Mouse (Mus musculus) hindbrain, embryonic 12.5 days (tissue): ENCODE measurements around the gene Tle2. TPM values are rescaled to one million over a fixed set of nuclear protein-coding genes. Genes with fewer than 3 reads are reported as not detected.
A peak's percentile ranks its signal among the peaks of the same experiment; 100 is the strongest.

Source experiments
- ATAC-seq: fragments of 200-750 bp; cut with Nextera tagmentation; 2 replicates; pipeline ENCODE4 v1.8.0; 2017; ENCODE audit warnings: moderate TSS enrichment; ENCODE audit not compliant: low FRiP score
- H3K27ac ChIP-seq: fragments of 300-500 bp; sonication (generic); 2 replicates; pipeline ENCODE4 v1.5.1; 2016; ENCODE audit warnings: mild to moderate bottlenecking
- H3K27me3 ChIP-seq: fragments of 300-500 bp; sonication (generic); 2 replicates; pipeline ENCODE4 v1.6.1; 2016; ENCODE audit warnings: mild to moderate bottlenecking
- H3K36me3 ChIP-seq: fragments of 300-500 bp; sonication (generic); 2 replicates; pipeline ENCODE4 v1.6.1; 2016; ENCODE audit warnings: mild to moderate bottlenecking
- H3K4me1 ChIP-seq: fragments of 300-500 bp; sonication (generic); 2 replicates; pipeline ENCODE4 v1.6.1; 2016
- H3K4me2 ChIP-seq: fragments of 300-500 bp; sonication (generic); replicated peaks from 2 replicates; pipeline ENCODE4 v1.6.1; 2016; ENCODE audit warnings: mild to moderate bottlenecking
- H3K4me3 ChIP-seq: fragments of 300-500 bp; sonication (generic); 2 replicates; pipeline ENCODE4 v1.5.1; 2016; ENCODE audit warnings: mild to moderate bottlenecking
- H3K9ac ChIP-seq: fragments of 300-500 bp; sonication (generic); 2 replicates; pipeline ENCODE4 v1.6.1; 2016; ENCODE audit warnings: mild to moderate bottlenecking, moderate library complexity
- H3K9me3 ChIP-seq: fragments of 300-500 bp; sonication (generic); replicated peaks from 2 replicates; pipeline ENCODE4 v1.6.1; 2016; ENCODE audit warnings: mild to moderate bottlenecking
- WGBS: fragments of 180-500 bp; shearing (Covaris S2); methylation state at CpG from one replicate; pipeline ENCODE4 v1.1.7; 2016; 5-methylcytosine and 5-hydroxymethylcytosine counted together
- polyA plus RNA-seq: library from polyadenylated mRNA; unstranded; fragments of >200 nt; fragmentation: Nextera tagmentation; extraction: Ambion mirVana; gene quantifications from 2 replicates; pipeline ENCODE4 v1.2.1, GENCODE M21; 2016

Gene Tle2
- polyA plus RNA-seq, 1 experiment from 2014 or later = 30.6 TPM

DNA sequence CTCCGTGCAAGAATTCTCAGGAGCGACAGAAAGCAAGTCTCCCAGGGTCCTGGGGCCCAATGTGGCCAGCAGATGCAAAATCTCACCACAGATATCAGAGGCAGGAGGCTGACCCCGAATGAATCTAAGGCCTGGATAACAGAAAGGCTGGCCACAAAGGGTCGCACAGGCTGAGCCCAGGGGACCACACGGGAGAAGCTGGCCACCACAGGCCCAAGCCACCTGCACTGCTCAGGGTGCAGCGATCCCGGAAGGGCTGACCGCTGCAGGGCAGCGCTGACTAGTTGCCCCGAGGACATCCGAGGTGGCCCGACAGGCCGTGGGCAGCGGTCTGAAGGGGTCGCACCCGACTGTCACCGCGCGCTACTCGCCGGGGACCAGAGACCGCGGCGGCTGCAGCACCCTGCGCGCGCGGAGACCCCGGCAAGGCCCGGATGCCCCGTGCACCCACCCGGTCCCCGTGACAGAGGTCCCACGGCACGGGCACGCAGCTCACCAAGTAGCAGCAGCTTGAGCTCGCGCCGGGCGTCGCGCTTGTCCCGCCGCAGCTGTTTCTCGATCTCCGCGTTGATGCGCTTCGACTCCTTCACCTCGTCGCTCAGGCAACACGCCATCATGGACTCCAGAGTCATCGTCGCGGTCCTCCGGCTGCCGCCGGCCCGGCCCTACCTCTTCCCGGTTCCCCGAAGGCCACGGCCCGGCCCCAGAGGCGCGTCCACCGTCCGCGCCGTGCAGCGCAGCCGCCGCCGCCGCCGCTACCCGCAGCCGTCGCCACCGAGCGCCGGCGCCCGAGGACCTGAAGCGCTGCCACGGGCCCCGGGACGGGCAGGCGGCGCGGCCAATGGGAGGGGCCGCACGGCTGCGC lies 29.8 kb upstream of the Tle2 start:
- WGBS = under 1% methylated on average over 81 of the region's 93 CpGs
- no peaks in the 10 kb centered on the region for H3K27me3 ChIP-seq

DNA sequence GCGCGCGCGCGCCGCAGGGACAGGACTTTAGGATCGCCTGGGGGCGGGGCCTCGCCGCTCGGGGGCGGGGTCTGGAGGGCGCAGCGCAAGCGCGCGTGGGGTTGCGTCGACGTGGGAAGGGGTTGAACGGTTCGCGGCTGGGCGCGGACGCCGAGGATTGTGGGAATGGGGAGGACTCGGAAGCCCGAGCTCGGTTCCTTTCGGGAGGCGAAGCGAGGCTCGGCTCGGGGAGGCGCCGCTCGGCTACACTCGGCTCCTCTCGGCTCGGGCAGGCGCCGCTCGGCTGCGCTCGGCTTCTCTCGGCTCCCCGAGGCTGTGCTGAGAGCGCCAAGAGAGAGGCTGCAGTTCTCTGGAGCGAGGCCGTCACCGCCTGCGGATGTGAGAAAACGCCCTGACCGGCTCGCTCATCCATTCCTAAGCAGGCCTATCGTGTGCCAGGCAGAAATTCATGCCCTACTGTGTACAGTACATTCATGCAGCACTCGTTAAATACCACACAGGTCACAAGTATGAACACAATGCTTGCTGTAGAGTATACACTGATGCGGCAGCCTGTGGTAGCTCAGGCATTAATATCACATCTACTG lies 29.1 kb upstream of the Tle2 start, which contains the start of gene Gna11:
Gene Gna11 (minus strand): TSS at position 30 of the 587 bp plus-strand sequence.
- peaks cover 5% of the 10 kb centered on the region; the same call in 1 of the 2 replicates for H3K36me3 ChIP-seq
- peak; percentile 96 for ATAC-seq
- H3K4me2 ChIP-seq = peak within 1 kb of the TSS; percentile 98
- peak within 1 kb of the TSS; percentile 96 for H3K9ac ChIP-seq
- no peaks in the 10 kb centered on the region for H3K27me3 ChIP-seq
- WGBS = 2% methylated on average over 33 of the region's 59 CpGs
- H3K27ac ChIP-seq = peak within 1 kb of the TSS; percentile 90
- peaks cover 38% of the 10 kb centered on the region for H3K4me1 ChIP-seq
- H3K9me3 ChIP-seq = no peaks in the 10 kb centered on the region
- peak within 1 kb of the TSS; percentile 94 for H3K4me3 ChIP-seq

More for the DNA sequence above, 29.8 kb upstream of the Tle2 start:
- Histone ChIP-seq H3K9me3 (no peaks in the 10 kb centered on the region), H3K4me3 (peak overlapping the region; percentile 94), H3K27ac (peak overlapping the region; percentile 90), H3K4me1 (peaks cover 38% of the 10 kb centered on the region), H3K9ac (peak overlapping the region; percentile 96), H3K36me3 (peaks cover 11% of the 10 kb centered on the region; the same call in 1 of the 2 replicates), H3K4me2 (peak overlapping the region; percentile 98)
- peak; percentile 7 for ATAC-seq

DNA sequence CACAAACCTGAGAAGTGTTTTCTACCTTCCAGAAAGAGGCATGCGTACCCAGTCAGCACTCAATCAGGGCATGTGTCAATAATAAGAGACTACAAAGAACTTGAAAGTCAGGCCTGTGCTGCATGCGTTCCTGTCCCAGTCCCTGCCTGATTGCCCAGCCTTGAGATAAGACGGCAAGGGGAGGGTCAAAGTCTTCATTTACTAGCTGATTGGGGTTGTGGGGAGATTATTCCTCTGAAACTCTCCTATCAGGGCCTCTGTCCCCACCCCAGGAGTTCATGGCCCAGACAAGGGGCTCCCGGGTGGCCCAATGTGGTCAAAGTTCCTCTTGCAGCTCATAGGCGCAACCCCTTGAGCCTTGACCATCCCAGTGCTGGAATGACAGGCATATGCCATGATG lies 28.0 kb upstream of the Tle2 start:
- H3K4me2 ChIP-seq = no peak overlapping the region
- no peak for ATAC-seq
- no peak overlapping the region for H3K27ac ChIP-seq
- H3K27me3 ChIP-seq = no peaks in the 10 kb centered on the region
- H3K36me3 ChIP-seq = 0 out of 2 replicates have a peak, but pooled peaks cover 5% of the 10 kb centered on the region
- no peak overlapping the region for H3K4me3 ChIP-seq
- H3K4me1 ChIP-seq = peaks cover 33% of the 10 kb centered on the region
- H3K9me3 ChIP-seq = no peaks in the 10 kb centered on the region
- 85% methylated on average over 5 of the region's 5 CpGs for WGBS
- 0 out of 2 replicates have a peak overlapping the region, but pooled peaks have one; percentile 27 for H3K9ac ChIP-seq

DNA sequence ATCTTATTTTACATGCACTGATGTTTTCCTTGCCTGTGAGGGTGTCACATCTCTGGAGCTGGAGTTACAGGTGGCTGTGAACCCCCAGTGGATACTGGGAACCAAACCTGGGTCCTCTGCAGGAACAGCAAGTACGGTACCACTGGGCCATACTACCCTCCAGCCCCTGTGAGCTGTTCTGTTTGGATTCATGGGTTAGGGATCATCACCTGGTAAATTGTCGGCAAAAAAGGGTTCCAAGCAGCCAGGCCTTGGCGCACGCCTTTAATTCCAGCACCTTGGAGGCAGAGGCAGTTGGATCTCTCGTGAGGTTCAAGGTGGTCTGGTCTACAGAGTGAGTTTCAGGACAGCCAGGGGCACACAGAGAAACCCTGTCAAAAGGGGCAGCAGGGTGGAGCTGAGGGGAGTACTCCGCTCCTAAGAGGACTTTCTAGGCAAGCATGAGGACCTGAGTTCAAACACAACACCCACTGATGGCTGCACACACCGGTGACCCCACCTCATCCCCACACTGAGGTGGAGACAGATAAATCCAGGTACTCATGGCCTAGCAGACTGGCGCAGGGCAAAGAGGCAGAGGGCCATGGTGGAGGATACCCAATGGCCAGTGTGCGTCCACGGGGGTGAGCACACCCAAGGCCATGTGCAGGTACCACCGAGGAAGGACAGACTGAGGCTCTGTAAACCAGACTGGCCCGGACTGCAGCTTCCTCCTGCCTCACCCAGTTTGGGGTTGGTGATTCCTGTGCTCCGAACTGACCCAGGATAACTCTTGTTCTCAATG lies 27.4 kb upstream of the Tle2 start:
- Histone ChIP-seq H3K4me1 (peaks cover 30% of the 10 kb centered on the region), H3K27ac (no peak overlapping the region), H3K9ac (no peak overlapping the region), H3K4me2 (no peak overlapping the region), H3K36me3 (0 out of 2 replicates have a peak, but pooled peaks cover 5% of the 10 kb centered on the region), H3K9me3 (no peaks in the 10 kb centered on the region), H3K4me3 (no peak overlapping the region), H3K27me3 (no peaks in the 10 kb centered on the region)
- no peak for ATAC-seq
- 88% methylated on average over 13 of the region's 13 CpGs for WGBS

DNA sequence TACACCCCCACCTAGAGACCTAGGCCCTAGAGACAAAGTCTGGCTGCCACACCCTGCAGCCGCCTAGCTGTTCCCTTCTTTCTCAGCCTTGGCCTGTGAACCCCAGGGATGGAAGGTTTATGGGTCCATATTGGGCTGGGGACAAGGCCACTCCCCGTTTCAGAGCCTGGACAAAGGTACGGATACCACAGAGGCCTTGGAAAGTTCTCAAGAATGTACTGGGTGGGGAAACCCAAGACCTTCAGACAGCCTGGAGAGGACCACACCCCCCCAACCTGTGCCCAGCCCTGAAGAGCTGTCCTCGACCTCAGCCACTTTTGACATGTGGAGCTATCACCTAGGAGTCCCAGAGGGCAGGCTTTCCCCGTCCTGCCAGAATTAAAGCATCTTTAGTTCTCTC lies 25.4 kb upstream of the Tle2 start:
- Histone ChIP-seq H3K4me3 (no peak overlapping the region), H3K27ac (no peak overlapping the region), H3K36me3 (no peaks in the 10 kb centered on the region), H3K4me2 (no peak overlapping the region), H3K27me3 (no peaks in the 10 kb centered on the region), H3K9ac (peak overlapping the region; percentile 32; the same call in 1 of the 2 replicates), H3K9me3 (0 out of 2 replicates have a peak, but pooled peaks cover 3% of the 10 kb centered on the region), H3K4me1 (peaks cover 10% of the 10 kb centered on the region)
- ATAC-seq = no peak
- WGBS = 71% methylated on average over 5 of the region's 5 CpGs

GRCm38 (mm10) chr10:81550257-81550656 lies 24.1 kb upstream of the Tle2 start:
- Histone ChIP-seq H3K9ac (no peak overlapping the region), H3K36me3 (no peaks in the 10 kb centered on the region), H3K9me3 (0 out of 2 replicates have a peak, but pooled peaks cover 3% of the 10 kb centered on the region), H3K27me3 (no peaks in the 10 kb centered on the region), H3K4me2 (no peak overlapping the region), H3K27ac (no peak overlapping the region), H3K4me1 (peaks cover 6% of the 10 kb centered on the region; the same call in 1 of the 2 replicates), H3K4me3 (no peak overlapping the region)
- no peak for ATAC-seq
- 12% methylated on average over 7 of the region's 7 CpGs for WGBS

DNA sequence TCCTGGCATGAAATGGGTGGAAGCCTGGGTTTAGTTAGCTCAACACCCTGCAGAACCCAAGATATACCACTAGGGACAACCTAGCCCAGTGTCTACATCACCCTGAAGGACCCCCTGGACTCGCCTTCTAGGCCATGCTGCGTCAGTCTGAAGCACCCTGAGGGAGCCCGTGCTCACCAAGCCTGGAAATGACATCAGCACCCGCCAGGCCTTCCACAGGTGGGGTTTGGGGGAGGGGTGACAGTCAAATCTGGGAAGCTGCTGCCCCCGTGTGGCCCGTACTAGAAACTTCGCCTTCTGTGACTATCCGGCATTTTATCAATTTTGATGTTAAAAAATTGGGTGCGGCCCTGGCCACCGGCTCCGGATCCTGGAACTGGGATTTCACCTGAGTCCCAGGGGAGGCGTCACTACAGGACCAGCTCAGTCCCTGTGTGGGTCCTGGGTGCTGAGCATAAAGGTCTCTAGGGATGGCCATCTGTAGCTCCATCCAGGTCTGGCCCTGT lies 22.7 kb upstream of the Tle2 start:
- WGBS = 6% methylated on average over 12 of the region's 12 CpGs
- H3K27me3 ChIP-seq = no peaks in the 10 kb centered on the region
- peaks cover 2% of the 10 kb centered on the region; the same call in 1 of the 2 replicates for H3K4me1 ChIP-seq
- peak; percentile 65 for ATAC-seq
- H3K36me3 ChIP-seq = no peaks in the 10 kb centered on the region
- no peak overlapping the region for H3K9ac ChIP-seq
- H3K4me2 ChIP-seq = no peak overlapping the region
- H3K27ac ChIP-seq = 0 out of 2 replicates have a peak overlapping the region, but pooled peaks have one; percentile 12
- 0 out of 2 replicates have a peak, but pooled peaks cover 3% of the 10 kb centered on the region for H3K9me3 ChIP-seq
- no peak overlapping the region for H3K4me3 ChIP-seq

DNA sequence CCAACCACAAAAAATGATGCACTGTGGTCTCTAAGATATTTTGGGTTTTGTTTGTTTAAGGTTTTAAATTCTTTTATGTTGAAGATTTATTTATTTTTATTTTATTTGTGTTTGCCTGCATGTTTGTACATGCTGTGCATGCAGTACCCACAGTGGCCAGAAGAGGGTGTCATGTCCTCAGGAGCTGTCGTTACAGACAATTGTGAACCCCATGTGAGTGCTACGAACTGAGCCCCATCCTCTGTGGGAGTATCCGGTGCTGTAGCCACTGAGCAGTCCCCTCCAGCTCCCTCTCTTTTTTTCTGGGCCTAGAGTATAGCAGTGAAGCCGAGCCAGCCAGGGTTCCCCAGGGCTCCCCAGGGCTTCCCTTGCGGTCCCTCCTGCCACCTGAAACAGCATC lies 21.1 kb upstream of the Tle2 start:
- Histone ChIP-seq H3K9me3 (0 out of 2 replicates have a peak, but pooled peaks cover 3% of the 10 kb centered on the region), H3K9ac (no peak overlapping the region), H3K36me3 (no peaks in the 10 kb centered on the region), H3K4me2 (no peak overlapping the region), H3K4me3 (no peak overlapping the region), H3K27ac (no peak overlapping the region), H3K4me1 (peaks cover 2% of the 10 kb centered on the region; the same call in 1 of the 2 replicates), H3K27me3 (no peaks in the 10 kb centered on the region)
- WGBS = 85% methylated on average over 5 of the region's 5 CpGs
- no peak for ATAC-seq

- Histone ChIP-seq H3K4me3 (no peak overlapping the region), H3K4me2 (no peak overlapping the region), H3K27me3 (no peaks in the 10 kb centered on the region), H3K36me3 (no peaks in the 10 kb centered on the region), H3K4me1 (peaks cover 6% of the 10 kb centered on the region; the same call in 1 of the 2 replicates), H3K27ac (no peak overlapping the region), H3K9ac (no peak overlapping the region), H3K9me3 (0 out of 2 replicates have a peak, but pooled peaks cover 3% of the 10 kb centered on the region)
- WGBS = 83% methylated on average over 6 of the region's 6 CpGs
- no peak for ATAC-seq
These were observed 20.3 kb upstream of the Tle2 start for GRCm38 (mm10) chr10:81553807-81554755.

GRCm38 (mm10) chr10:81556282-81556681 lies 18.1 kb upstream of the Tle2 start:
- no peak overlapping the region for H3K27ac ChIP-seq
- no peak overlapping the region for H3K9ac ChIP-seq
- peaks cover 18% of the 10 kb centered on the region for H3K4me1 ChIP-seq
- H3K4me2 ChIP-seq = no peak overlapping the region
- 0 out of 2 replicates have a peak, but pooled peaks cover 1% of the 10 kb centered on the region for H3K36me3 ChIP-seq
- WGBS = 76% methylated on average over 3 of the region's 3 CpGs
- ATAC-seq = no peak
- H3K27me3 ChIP-seq = no peaks in the 10 kb centered on the region
- H3K4me3 ChIP-seq = no peak overlapping the region
- 0 out of 2 replicates have a peak, but pooled peaks cover 3% of the 10 kb centered on the region for H3K9me3 ChIP-seq
